Mouse (Mus musculus) left cerebral cortex, adult 9 months (tissue): ENCODE measurements around the gene Borcs8.

ENCODE experiments used
- DNase-seq, 2 experiments: peaks; one replicate each; pipeline ENCODE4 v3.0.0; 2022; ENCODE audit warnings: low spot score in 2 of 2

Borcs8 gene

DNA sequence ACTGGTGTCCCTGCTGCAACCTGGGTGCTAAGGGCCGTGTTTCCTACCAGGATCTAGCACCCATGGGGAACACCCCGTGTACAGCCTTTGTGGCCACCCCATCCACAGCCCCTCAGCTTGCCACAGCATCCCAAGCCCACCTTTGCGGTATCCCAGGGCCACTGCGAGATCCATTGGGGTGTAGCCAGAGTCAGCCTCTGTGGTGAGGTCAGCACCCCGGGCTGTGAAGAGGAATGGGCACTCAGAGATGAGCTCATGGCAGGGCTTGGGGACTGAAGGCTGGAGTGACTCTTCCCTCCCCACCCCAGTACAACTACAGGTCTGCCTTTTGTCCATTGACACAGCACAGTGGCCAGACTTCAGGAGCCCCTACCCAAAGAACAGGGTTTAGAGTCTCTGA is 5.2 kb upstream of the Borcs8 start:
- DNase-seq = no peak

DNA sequence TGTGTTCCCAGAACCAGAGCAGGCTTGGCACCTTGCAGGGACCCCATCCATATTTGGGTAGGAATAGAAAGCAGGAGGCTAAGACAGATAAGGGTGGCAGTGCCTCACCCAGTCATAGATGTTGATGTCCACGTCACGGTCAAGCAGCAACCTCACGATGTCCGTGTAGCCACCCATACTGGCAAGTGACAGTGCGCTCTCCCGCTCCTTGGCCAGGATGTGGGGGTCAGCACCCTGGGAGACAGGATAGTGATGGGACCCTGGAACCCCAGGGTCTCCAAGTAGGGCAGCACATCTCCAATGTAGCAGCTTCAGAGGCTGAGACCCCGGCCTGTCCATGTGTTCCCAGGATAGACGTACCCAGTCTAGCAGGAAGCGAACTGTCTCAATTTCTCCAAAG is 4.4 kb upstream of the Borcs8 start:
- no peak for DNase-seq

DNA sequence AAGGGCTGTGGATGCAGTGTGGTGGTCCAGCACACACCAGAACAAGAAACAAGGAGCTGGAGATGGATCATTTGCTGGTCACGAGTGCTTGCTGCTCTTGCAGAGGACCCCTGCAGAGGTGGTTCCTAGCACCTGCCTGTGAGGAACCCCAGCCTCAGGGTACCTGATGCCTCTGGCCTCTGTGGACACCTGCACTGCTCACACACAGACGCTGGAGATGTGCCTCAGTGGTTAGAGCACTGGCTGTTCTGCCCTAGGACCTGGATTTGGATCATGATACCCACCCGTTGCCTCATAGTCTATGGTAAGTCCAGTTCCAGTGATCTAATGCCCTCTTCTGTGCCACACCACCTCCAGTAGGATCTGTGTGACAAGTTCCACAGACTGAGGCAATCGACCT is 2.7 kb upstream of the Borcs8 start:
- no peak for DNase-seq

DNA sequence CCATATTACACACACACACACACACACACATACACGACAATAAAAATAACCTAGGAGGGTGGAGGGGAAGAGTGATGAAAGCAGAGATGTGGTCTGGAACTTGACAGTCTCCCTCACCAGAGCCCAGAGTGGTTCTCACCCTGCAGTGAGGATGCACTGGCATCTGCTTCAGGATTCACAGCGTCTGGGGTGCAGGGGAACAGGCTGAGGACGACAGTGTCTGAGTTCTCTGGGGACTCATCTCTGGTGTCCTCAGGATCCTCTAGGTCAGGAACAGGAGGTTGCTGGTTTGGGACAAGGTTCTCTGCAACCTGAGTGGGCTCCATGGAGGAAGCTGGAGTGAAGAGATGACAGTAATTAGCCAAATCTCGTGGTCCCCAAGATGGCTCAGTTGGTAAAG is 1.4 kb upstream of the Borcs8 start:
- no peak for DNase-seq

DNA sequence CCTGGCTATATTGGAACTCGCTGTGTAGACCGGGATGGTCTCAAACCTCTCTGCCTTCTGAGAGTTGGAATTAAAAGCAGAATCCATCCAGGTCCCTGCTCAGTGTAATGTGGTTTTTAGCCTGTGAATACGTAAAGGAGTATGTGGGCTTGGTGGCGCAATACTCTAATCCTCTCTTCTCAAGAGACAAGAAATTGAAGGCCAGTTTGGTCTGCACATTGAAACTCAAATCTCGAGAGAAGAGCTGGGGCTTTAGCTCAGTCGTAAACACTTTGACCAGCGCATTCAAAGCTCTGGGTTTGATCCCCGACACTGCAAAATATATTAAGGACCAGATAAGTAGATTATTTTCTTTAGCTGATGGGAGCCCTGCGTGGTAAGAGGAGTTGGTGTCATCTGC is 682 bp downstream of the Borcs8 start:
- DNase-seq = no peak

DNA sequence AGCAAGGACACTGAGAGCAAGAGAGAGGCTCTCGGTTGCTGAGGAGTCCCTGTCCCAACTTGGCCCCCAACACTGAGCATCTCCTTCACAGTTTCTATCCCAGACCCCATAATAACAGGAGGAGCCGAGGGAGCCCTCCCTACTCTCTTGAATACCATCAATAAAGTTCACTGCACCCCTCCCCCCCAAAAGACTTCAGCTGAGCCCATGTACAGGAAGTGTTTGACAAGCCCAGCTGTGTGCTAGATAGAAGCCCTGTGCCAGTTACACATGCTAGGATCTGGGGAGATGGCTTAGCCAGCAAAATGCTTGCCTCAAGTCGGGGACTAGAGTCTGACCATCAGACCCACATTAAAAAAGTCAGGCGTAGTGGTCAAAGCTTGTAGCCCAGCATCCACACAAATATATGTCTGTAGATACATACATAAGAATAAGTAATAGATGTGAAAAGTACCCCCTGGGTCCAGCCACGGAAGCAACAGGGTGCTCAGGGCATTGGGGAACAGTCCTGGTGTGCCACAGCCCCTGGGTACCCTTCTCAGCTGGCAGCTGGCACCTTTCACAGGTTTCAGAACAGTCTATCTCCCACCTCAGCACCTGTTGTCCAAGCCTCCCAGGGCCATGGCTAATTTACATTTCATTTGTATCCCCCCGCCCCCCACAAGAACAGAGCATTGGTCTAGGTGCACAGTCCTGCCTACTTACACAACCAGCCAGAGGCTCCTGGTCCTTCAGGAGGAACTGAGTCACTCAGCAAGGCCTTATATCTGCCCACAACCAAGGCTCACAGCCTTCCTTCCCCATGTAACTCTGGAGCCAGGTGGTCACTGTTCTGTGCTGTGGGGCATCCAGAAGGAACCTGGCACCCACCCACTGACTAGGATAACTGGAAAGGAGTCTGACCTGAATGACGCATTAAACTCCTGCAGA is 8.6 kb downstream of the Borcs8 start:
- no peak for DNase-seq

DNA sequence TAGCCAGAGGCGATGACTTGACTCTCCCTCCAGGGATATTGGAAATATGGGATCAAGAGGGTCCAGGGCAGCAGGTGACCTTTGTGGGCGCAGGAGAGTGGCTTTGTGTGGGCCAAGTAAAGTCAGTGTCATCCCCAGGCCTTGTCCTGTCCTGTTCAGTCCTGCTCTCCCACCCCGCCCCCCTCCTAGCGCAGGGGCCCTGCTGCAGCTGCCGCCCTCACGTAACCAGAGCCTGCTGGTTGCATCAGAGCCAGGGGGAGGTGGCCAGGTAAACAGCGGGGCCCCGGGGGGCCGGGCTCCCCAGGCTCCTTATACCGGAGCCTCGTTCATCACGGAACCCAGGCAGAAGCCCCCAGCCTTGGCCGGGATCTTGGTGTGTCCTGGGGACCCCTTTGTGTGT is 10.9 kb downstream of the Borcs8 start:
- no peak for DNase-seq

DNA sequence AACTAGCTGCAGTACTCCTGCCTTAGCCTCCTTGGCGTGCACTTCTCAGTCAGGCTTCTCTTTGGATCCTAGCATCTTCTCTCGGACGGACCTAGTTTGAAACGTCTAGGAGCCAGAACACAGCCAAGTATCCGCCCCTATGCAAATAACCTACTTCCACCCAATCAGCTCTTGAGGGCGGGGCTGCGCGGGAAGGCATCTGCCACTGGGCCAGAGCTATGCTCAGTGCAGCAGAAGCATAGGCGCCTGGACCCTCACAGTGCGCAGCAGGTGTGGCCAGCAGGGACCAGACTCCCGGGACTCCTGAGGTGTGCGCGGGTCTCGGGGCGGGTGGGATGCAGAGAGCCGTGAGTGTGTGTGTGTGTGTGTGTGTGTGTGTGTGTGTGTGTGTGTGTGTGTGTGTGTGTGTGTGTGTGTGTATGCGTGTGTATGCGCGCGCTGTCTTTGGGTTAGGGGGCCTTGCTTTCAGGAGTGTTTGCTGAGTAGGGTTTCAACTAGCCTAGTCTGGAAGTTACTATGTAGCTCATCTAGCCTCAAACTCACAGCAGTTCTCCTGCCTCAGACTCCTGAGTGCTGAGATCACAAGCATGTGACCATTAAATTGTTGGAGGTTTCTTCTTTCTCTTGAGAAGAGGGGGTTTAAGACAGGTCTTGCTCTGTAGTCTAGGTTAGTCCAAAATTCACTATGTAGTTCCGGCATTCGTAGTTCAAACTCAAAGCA is 13.4 kb downstream of the Borcs8 start:
- DNase-seq = peak in 1 of 2 experiments; percentile 35

DNA sequence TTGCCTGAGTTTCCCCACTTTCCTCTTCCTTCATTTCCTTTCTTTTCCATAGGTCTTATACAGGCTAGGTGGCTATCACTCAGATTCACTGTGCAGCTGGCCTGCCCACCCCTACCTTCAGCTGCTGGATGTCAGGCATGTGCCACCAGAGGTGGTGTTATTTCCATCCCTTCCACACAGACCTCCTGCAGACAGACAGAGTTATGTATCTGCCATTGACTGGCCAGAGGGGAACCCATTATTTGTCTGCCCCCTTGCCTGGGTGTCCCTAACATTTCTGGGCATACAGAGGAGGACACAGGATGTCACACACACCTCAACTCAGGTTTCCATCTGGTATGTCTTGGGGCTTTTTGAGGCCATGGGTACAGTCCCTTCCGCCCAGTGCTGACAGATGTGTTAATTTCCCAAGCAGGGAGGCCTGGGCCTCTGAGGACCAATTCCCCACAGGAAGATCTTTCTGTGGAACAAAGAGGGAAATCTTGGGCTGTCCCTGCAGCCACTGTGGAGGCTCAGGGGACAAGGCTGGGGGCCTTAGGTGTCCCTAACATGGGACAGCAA is 18.0 kb downstream of the Borcs8 start:
- DNase-seq = no peak

DNA sequence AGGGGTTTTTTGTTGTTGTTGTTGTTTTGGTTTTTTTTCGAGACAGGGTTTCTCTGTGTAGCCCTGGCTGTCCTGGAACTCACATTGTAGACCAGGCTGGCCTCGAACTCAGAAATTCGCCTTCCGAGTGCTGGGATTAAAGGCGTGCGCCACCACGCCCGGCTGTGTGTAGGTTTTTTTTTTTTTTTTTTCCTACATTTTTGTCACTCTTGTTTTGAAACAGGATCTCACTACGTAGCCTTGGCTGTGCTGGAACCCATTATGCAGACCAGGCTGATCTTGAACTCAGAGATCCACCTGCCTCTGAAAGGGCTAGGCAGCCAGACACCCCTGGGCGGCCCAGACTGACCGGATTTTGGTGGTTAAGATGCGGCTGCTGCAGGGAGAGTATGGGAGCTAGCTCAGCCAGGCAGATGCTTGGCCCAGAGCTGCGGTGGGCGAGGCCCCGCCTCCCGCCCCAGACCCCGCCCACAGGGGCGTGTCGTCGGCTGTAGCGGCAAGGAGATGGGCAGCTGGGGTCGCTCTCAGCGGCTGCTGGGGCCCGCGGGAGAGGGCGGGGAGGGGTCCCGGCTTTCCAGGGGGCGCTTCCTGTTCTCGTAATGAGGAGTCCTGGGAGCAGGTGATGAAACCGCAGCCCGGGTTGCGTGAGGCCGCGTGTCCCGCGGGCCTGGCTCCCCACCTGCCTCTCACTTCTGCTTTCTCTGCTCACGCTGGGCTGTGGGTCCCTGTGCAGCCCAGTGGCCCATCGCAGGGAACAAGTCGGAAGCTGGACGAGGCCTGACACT is 19.0 kb downstream of the Borcs8 start:
- DNase-seq = peak in 1 of 2 experiments; percentile 38

DNA sequence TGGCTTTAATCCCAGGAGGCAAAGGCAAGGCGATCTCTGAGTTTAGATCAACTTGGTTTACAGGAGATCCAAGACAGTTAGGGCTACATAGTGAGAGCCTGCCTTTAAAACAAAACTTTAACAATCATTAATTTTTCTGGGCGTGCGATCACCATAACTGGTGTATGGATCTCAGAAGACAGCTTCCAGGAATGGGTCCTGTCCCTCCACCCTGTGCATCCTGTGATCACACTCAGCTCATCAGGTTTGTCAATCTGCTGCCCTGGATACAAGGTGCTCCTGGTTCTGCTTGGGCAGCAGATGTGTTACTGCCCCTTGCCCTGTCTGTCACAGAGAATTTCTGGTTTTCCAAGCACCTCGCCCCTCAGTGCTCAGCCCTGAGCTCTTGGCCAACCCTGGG is 19.9 kb downstream of the Borcs8 start:
- DNase-seq = no peak

DNA sequence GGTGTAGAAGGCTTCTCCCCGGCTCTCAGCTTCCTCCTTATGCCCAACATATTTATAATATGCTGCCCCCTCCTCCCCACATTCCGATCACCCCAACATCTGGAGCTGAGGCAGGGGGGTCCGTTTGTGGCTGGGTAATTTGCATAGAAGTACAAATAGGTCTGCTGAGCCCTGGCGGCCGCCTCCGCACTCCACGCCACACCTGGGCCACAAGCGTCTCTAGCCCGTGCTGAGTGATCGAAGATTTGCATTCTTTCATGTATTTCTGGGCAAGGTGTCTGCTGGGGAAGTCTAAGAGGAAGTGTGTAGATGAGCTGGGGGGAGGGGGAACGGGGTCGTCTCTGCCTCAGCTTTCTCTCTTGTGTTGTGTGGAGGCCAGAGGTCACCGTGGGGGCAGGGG is 20.7 kb downstream of the Borcs8 start:
- DNase-seq = no peak

DNA sequence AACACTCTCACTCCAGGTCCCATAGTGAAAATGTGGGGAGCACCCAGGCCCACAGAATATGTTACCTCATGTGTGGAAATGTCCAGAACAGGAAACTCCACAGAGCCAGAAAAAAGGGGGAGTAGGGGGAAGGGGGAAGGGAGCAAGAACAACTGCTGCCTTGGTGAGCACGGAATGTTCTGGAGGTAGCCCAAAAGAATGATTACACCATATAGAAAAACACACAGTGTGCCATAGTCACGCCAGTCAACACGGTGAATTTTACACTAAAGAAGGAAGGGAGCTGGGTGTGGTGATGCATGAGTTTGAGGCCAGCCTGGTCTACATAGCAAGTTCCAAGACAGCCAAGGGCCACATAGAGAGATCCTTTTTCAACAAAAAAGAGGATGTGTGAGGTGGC is 24.0 kb downstream of the Borcs8 start:
- DNase-seq = no peak

DNA sequence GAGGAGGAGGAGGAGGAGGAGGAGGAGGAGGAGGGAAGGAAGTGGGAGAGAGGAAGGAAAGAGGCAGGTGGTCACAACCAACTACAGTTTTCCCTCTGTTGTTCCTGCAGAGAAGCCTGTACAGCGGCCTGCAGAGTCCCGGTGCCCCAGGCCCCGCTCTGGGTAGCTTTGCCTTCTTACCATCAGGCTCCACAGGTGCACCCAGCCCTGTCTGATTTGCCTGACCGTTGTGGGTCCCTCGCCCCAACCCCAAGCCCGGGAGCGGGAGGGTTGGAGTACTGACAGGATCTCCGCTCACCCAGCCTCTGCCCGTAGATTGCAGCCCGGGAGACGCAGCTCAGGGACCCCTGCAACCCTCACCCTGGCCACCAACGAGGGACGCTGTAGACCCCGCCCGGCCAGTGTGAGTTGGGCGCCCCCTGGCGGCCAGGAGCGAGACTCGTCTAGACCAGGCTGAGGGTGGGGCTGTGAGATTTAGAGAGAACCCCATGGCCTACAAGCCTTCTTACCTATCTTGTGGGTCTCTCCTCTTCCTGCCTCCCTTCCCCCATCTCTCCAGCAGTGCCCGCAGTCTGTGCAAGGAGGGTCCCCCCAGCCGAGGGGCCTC is 27.3 kb downstream of the Borcs8 start:
- DNase-seq = peak in 1 of 2 experiments; percentile 45

DNA sequence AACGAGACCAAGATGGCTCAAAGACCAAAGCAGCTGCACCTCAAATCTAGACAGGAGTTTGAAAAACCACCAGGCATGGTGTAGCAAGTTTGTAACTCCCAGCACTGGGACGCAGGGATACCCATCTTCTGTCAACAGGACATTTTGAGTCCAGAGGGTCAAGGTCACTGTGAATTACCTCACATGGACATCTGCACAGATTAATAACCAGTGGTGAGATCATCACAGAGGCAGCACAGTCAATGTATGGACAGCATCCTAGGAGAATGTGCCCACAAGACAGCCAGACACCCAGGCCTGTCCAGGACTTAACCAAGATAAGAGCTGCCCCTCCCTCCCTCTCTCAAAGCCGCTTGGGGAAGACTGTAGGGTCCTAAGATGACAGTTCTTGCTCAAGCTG is 30.8 kb downstream of the Borcs8 start:
- no peak for DNase-seq

DNA sequence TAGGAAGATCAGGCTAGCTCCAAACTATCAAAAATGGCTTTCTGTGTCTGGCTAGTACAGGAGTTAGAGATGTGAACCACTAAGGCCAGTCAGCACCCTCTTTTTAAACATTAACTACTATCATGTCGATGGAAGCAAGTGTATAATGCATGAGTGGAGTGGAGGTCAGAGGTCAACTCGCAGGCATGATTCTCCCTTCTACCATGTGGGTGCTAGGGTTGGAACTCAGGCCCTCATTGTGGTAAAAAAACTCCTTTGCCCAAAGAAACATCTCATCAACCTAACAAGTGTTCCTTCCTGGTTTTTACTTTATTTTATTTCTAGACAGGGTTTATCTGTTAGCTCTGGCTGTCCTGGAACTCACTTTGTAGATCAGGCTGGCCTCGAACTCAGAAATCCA is 31.4 kb downstream of the Borcs8 start:
- DNase-seq = no peak

DNA sequence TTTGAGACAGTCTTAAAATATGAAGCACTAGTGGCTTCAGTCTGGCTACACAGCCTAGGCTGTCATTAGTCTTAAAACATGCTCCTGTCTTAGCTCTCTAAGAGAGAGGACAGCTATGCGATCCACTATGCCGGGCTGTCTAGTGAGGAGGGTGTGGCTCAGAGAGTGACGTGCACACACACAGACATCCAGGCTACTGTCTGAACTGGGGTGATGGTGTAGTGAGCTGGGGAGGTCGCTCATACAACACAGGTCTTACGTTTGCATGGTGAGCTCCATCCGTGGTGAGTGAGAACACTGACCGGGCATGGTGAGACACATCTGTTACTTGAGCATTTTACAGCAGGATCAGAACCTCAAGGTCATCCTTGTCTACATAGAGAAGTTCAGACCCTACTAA is 31.9 kb downstream of the Borcs8 start:
- no peak for DNase-seq

DNA sequence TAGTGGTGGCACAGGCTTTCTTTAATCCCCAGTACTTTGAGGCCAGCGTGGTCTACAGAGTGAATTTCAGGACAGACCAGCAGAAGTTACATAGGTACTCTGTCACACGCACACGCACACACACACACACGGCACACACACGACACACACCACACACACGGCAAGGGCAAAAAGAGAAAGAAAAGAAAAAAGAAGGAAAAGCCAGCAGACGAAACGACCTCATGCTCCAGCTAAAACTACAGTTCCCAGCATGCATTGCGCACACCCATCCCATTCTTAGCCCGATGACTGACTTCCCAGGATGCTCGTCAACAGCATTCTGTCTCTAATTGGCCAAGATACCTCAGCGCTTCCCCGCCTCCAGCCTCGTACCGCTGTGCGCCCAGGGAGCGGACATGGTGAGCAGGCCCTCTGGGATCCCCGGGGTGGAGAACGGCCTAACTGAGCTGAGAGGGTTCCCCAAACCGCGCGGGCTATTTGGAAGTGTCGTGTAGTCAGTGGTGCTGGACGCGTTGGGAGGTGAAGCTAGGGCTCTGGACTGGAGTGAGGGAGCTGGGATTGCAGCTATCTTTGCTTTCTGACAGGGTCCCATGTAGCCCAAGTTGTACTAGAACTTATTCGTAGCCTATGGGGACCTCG is 32.9 kb downstream of the Borcs8 start, which contains the start of gene Tmem161a:
Gene Tmem161a (plus strand): TSS at position 314 of the 639 bp plus-strand sequence.
- peak; percentile 89 to 96 for DNase-seq

DNA sequence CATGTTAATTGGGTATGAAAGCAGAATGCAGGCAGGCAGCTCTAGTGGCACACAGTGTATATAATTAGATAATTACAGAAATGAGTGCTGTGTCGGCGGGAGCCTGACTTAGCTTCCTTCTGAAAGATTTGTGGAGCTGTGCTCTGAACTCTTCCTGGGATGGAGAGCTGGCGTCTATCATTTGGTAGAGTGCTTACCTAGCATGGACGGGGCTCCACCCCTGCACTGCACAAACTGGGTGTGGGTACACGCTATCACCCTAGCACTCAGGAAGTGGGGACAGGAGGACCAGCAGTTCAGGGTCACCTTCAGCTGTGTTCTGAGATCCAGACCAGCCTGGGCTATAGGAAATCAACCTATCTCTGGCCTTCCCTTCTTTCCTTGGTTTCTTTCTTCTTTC is 34.0 kb downstream of the Borcs8 start:
- DNase-seq = no peak

DNA sequence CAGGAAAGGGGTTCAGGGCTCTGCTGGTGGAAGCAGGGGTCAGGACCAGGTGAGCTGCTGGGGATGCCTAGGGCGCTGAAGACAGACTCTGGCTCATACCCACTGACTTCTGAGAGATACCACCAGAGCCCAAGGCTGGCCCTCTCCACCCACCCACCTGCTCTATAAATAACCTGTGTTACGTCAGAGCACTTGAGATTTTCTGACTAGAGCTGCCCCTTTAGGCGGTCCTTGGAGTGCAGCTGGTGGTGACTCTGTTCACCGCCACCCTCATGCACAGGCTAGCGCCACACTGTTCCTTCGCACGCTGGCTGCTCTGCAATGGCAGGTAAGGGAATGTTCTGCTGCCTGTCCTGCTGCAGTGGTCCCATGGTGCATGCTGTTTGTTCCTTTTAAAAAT is 34.8 kb downstream of the Borcs8 start:
- DNase-seq = no peak

DNA sequence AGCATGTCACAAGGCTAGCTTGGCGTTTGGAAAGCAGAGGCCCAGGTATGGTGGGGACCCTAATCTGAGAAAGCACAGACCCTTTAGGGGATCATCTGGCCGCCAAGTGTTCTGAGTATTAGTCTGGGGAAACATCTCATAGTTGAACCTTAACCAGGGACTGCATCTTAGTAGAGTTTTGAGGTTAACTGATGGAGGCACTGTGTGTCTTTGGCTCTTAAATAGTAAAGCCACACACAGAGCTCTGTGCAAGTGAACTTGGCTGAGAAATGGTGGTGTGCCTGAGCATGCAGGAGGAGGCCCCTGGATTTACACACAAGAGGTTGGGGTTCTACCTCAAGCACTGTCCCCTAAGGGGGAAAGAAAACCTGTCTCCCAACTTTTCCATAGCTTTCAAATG is 38.9 kb downstream of the Borcs8 start:
- no peak for DNase-seq
